Mouse (Mus musculus): ENCODE measurements at regions not wholly inside any gene's neighbourhood (a gene's known extent, or its start where the extent isn't known, plus 50 kb on each side); places are given as distances from the start of the nearest gene placed in this dataset.

- TF ChIP-seq POLR2A (IDR thresholded peaks at IDR 0.05; ENCODE audit: low read depth, low read length): no peak
- TF ChIP-seq CTCF (conservative IDR thresholded peaks at IDR 0.05; ENCODE audit: insufficient read depth, insufficient read length, low read depth, low read length): no peak
Measured at GRCm38 (mm10) chr8:34671716-34672115, 560.2 kb upstream of the Gm10131 start.
